Mouse (Mus musculus) ES-E14 (cell line): ENCODE data around the gene Ncoa5.

ENCODE experiments used
- CHD2 ChIP-seq: IDR thresholded peaks from 2 replicates; pipeline ENCODE4 v1.6.1; 2014; ENCODE audit warnings: mild to moderate bottlenecking, low read depth, low read length, inconsistent platforms
- HCFC1 ChIP-seq: IDR thresholded peaks from 2 replicates; pipeline ENCODE4 v1.6.1; 2012; ENCODE audit warnings: low read length, inconsistent platforms, borderline replicate concordance; ENCODE audit not compliant: insufficient read depth
- MAFK ChIP-seq: IDR thresholded peaks from 2 replicates; pipeline ENCODE4 v1.6.1; 2014; ENCODE audit warnings: mild to moderate bottlenecking, low read depth, low read length, inconsistent platforms; ENCODE audit not compliant: insufficient read depth
- ZC3H11A ChIP-seq: IDR thresholded peaks from 2 replicates; pipeline ENCODE4 v1.6.1; 2012; ENCODE audit warnings: low read depth, mild to moderate bottlenecking, inconsistent platforms, low read length, borderline replicate concordance
- ZNF384 ChIP-seq: IDR thresholded peaks from 2 replicates; pipeline ENCODE4 v1.6.1; 2012; ENCODE audit warnings: low read depth, low read length, inconsistent platforms

GRCm38 (mm10) chr2:165010351-165010750 lies 24.3 kb downstream of the Ncoa5 start:
- TF ChIP-seq ZNF384 (no peak), CHD2 (no peak), HCFC1 (no peak), MAFK (no peak), ZC3H11A (no peak)
